Mouse (Mus musculus) right cerebral cortex, adult 18-20 months (tissue): ENCODE data around the gene Sdc1.

Experiments used
- DNase-seq: peaks from one replicate; pipeline ENCODE4 v3.0.0; 2022; ENCODE audit warnings: mixed read lengths

The Sdc1 gene

GRCm38 (mm10) chr12:8829032-8829660 is 58.0 kb downstream of the Sdc1 start:
- no peak for DNase-seq

GRCm38 (mm10) chr12:8829661-8830040 is 58.5 kb downstream of the Sdc1 start:
- DNase-seq: no peak

- no peak for DNase-seq
Measured at GRCm38 (mm10) chr12:8830967-8831635, 60.0 kb downstream of the Sdc1 start.

- DNase-seq: no peak
Measured at GRCm38 (mm10) chr12:8831710-8832109, 60.6 kb downstream of the Sdc1 start.

- DNase-seq: no peak
Measured at GRCm38 (mm10) chr12:8840782-8841325, 69.7 kb downstream of the Sdc1 start.

GRCm38 (mm10) chr12:8842725-8843124 is 71.6 kb downstream of the Sdc1 start:
- DNase-seq: no peak
